Mouse (Mus musculus): Measurements from ENCODE around the gene Nol4l.

DNA sequence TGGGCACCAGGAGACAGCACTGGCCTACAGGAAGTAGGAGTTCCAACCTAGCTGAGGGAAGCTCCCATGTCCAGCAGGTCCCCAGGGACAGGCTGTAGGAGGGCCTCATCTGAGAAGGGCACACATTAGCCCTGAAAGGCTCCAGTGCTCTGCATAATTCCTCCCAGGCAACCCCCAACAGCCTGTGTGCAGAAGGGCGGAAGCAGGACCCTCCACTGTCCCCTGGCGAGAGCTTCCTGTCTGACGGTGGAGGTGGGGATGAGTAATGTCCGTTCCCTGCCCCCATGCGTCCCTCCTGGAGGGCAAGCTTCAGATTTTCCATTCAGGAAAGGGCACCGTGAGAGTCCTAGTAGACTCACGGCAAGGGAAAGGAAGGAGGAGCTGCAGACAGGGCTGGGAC lies 97.3 kb downstream of the Nol4l start:
- TF ChIP-seq CTCF (IDR thresholded peaks at IDR 0.05; ENCODE audit: borderline replicate concordance, insufficient read depth, low read depth, low read length), result no peak
- no peak for TF ChIP-seq POLR2A (IDR thresholded peaks at IDR 0.05; ENCODE audit: borderline replicate concordance, insufficient read depth, low read length)

All from cerebellum, adult 2 months (tissue).